Mouse (Mus musculus): ENCODE data around the gene Exosc6. TPM values are rescaled to one million over a fixed set of nuclear protein-coding genes. Genes with fewer than 3 reads are reported as not detected.
"Not testable (repeated sequence)": the region's sequence is repeated elsewhere in the genome, so short reads cannot be mapped to it uniquely, and the experiment has no call there.

Exosc6 gene
- polyA plus RNA-seq (2012): 4.8 and 5.0 TPM in 2 replicates

DNA sequence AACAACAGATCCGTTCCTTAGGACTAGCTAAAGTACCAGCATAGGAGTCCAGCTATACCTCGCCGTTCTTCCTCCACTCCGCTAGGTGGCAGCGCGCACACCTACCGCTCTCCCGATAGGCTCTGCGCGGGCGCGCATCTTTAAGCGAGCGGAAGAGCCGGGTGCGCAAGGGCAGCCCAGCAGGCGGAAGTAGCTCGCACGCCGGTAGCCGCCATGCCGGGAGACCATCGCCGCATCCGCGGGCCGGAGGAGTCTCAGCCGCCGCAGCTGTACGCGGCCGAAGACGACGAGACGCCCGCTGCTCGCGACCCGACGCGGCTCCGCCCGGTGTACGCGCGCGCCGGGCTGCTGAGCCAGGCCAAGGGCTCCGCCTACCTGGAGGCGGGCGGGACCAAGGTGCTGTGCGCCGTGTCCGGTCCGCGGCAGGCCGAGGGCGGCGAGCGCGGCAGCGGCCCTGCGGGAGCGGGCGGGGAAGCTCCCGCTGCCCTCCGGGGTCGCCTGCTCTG lies at the start of gene Exosc6:
TSS of gene Exosc6 (plus strand) at position 182 of the 506 bp plus-strand sequence.
- Histone ChIP-seq H3K36me3 (ENCODE audit: control insufficient read depth) (peaks cover 72% of the 10 kb centered on the region), H3K9me3 (ENCODE audit: control insufficient read depth, low read length) (no peaks in the 10 kb centered on the region), H3K4me1 (ENCODE audit: control insufficient read depth) (peaks cover 62% of the 10 kb centered on the region), H3K4me3 (replicated peaks) (peak within 1 kb of the TSS; percentile 89), H3K27me3 (ENCODE audit: control insufficient read depth) (no peaks in the 10 kb centered on the region)
- TF ChIP-seq GATA1 (IDR thresholded peaks at IDR 0.05; ENCODE audit: low read length) (no peak), TAL1 (IDR thresholded peaks at IDR 0.05; ENCODE audit: low read length) (no peak)

DNA sequence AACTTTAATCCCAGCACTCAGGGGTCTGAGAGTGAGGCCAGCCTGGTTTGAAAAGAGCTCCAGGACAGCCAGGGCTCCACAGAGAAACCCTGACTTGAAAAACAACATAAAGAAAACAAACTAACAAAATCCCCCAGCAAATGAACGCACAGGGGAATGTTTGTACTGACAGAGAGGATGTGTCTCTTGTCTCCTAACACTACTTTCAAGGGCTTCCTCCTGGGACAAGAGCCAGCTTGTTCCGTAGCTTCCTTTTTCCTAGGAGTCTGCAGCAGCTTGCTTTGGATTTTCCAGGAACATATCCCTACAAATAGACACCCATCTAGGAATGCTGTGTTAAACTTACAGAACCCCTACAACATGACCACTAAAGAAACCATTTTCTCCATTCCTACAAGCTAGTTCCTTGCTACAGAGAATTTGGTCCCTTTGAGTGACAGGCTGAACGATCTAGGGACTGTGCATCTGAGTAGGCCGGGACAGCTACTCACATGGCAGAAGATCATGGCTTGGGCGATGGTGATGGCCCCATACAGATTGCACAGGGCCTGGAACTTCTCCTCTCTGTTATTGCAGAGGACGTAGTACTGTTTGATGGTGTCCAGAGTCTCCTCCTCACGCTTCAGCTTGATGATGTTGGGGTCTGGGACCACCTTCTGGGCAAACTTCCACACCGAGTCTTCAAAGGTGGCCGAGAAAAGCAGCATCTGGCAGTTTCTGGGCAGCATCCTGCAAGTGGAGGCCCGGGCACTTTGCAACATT lies 45.7 kb upstream of the Exosc6 start:
- H3K4me1 ChIP-seq (ENCODE audit: control insufficient read depth); H3K27me3 ChIP-seq (ENCODE audit: control insufficient read depth); H3K9me3 ChIP-seq (ENCODE audit: control insufficient read depth, low read length); H3K4me3 ChIP-seq (replicated peaks): not testable (repeated sequence)
- peaks cover 44% of the 10 kb centered on the region for H3K36me3 ChIP-seq (ENCODE audit: control insufficient read depth)

DNA sequence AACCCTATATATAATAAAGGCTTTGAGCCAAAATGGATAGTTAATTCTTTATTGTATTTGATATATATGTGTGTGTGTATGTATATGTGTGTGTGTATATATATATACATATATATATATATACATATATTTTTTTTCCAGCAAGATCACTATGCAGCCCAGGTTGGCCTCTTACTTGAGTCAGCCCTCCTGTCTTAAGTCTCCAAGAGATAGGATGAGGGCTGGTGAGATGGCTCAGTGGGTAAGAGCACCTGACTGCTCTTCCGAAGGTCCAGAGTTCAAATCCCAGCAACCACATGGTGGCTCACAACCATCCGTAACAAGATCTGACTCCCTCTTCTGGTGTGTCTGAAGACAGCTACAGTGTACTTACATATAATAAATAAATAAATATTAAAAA lies 29.5 kb upstream of the Exosc6 start:
- not testable (repeated sequence) for H3K27me3 ChIP-seq (ENCODE audit: control insufficient read depth); H3K36me3 ChIP-seq (ENCODE audit: control insufficient read depth); H3K9me3 ChIP-seq (ENCODE audit: control insufficient read depth, low read length); H3K4me3 ChIP-seq (replicated peaks)
- H3K4me1 ChIP-seq (ENCODE audit: control insufficient read depth): peaks cover 32% of the 10 kb centered on the region

DNA sequence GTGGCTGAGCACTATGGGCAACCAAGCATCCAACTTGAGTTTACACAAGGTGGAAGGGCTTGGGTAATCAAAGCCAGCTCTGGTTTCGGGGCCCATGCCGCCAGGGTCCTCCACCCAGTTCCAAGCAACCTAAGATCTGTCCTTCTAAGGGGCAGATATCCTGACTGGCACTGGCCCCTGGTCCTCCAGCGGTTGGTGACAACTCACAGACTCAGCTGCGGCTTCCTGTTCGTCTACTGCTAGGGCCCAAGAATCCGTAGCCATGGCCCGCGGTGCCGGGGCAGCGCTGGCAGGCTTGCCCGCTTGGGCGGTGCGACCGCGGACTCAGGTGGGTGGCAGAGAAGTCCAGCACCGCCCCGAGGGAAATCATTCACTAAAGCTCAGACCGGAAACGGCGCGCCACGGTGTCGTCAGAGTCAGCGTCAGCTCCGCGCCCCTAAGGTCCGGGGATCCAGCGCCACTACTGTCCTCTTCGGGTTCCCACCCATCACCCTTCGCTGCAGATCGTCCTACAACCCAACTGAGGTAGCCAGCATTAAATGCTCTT lies 28.7 kb upstream of the Exosc6 start:
- peaks cover 3% of the 10 kb centered on the region for H3K27me3 ChIP-seq (ENCODE audit: control insufficient read depth)
- H3K4me1 ChIP-seq (ENCODE audit: control insufficient read depth): peaks cover 32% of the 10 kb centered on the region
- no peaks in the 10 kb centered on the region for H3K9me3 ChIP-seq (ENCODE audit: control insufficient read depth, low read length)
- TF ChIP-seq GATA1 (IDR thresholded peaks at IDR 0.05; ENCODE audit: low read length): no peak
- TF ChIP-seq TAL1 (IDR thresholded peaks at IDR 0.05; ENCODE audit: low read length): no peak
- peak overlapping the region; percentile 72 for H3K4me3 ChIP-seq (replicated peaks)
- H3K36me3 ChIP-seq (ENCODE audit: control insufficient read depth): no peaks in the 10 kb centered on the region

DNA sequence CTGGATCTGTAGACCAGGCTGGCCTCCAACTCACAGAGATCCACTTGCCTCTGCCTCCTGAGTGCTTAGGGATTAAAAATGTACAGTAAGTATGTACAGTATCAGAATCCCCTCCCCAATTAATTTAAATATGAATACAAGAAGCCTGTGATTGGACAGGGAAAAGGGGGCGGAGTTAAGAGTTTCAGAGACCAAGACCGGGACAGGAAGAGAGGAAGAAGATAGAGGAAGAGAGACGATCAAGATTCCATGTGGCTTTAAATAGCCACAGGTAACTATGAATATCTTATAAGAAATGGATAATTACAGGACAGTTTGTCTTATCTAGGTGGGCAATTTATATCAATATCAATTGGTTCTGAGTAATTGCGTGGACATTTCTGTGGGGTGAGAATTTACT lies 26.6 kb upstream of the Exosc6 start:
- H3K4me3 ChIP-seq (replicated peaks): peak overlapping the region; percentile 51
- peaks cover 4% of the 10 kb centered on the region for H3K36me3 ChIP-seq (ENCODE audit: control insufficient read depth)
- H3K27me3 ChIP-seq (ENCODE audit: control insufficient read depth): peaks cover 3% of the 10 kb centered on the region
- no peaks in the 10 kb centered on the region; the same call in 1 of the 2 replicates for H3K9me3 ChIP-seq (ENCODE audit: control insufficient read depth, low read length)
- H3K4me1 ChIP-seq (ENCODE audit: control insufficient read depth): peaks cover 40% of the 10 kb centered on the region
- TF ChIP-seq GATA1 (IDR thresholded peaks at IDR 0.05; ENCODE audit: low read length): no peak

DNA sequence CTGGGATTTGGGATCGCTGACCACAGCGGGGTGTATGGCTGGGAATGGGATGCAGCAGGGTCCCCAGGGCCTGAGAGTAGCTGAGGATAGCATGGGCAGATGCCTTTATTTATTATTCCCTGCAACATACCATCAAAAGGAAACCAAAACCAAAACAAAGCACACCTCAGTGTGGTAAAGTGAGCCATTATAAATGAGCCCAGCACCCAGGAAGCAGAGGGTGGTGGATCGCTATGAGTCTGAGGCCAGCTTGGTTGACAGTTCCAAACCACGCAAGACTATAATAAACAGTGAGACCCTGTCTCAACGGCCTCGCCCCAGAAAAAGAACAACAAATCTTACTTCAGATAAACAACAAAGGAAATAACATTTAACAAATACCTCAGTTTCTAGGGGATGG lies 26.1 kb upstream of the Exosc6 start:
- H3K9me3 ChIP-seq (ENCODE audit: control insufficient read depth, low read length): no peaks in the 10 kb centered on the region; the same call in 1 of the 2 replicates
- TF ChIP-seq TAL1 (IDR thresholded peaks at IDR 0.05; ENCODE audit: low read length) (no peak), GATA1 (IDR thresholded peaks at IDR 0.05; ENCODE audit: low read length) (no peak)
- peaks cover 3% of the 10 kb centered on the region for H3K27me3 ChIP-seq (ENCODE audit: control insufficient read depth)
- peaks cover 44% of the 10 kb centered on the region for H3K4me1 ChIP-seq (ENCODE audit: control insufficient read depth)
- H3K36me3 ChIP-seq (ENCODE audit: control insufficient read depth): peaks cover 7% of the 10 kb centered on the region
- peak overlapping the region; percentile 51 for H3K4me3 ChIP-seq (replicated peaks)

DNA sequence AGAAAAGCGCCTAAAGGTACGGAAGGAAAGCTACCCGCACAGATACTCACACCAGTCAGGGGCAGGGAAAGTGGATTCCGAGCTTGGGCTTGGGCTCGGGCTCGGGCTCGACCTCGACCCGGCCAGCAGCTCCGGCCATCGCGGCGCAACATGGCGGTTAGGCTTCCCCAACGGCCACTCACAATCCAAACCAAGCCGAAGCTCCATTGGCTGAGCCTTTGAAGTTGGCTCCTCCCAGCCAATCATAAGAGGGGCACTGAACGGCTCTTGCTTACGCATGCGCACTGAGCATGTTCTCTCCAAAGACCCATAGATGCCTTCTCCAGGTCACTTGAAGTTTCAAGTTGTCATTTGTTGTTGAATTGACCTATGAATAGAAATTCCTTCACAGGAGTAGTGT lies 24.6 kb upstream of the Exosc6 start, which contains the start of gene Ddx19b:
TSS of gene Ddx19b (minus strand) at position 180 of the 400 bp plus-strand sequence.
- peaks cover 3% of the 10 kb centered on the region for H3K27me3 ChIP-seq (ENCODE audit: control insufficient read depth)
- H3K9me3 ChIP-seq (ENCODE audit: control insufficient read depth, low read length): no peaks in the 10 kb centered on the region; the same call in 1 of the 2 replicates
- H3K36me3 ChIP-seq (ENCODE audit: control insufficient read depth): peaks cover 22% of the 10 kb centered on the region
- no peak within 1 kb of the TSS for H3K4me3 ChIP-seq (replicated peaks)
- TF ChIP-seq GATA1 (IDR thresholded peaks at IDR 0.05; ENCODE audit: low read length): no peak
- no peak for TF ChIP-seq TAL1 (IDR thresholded peaks at IDR 0.05; ENCODE audit: low read length)
- peaks cover 59% of the 10 kb centered on the region for H3K4me1 ChIP-seq (ENCODE audit: control insufficient read depth)

DNA sequence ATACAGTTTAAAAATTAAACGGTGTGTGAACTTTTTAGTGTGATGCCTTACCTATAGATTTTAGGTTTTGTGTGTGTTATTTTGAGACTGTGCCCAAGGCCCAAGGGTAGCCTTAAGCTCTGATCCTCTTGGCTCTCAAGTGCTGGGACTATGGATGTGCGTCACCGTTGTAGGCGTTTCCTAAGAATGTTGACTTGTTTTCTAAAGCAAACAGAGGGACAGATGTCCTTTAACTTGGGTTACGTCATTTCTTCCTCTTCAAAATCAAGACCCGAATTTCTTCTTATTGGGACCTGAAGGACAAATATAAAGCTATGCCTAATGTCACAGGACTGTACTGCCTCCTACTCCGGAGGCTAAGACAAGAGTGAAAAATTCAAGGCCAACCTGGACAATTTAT lies 23.2 kb upstream of the Exosc6 start, which contains the start of gene Aars:
TSS of gene Aars (plus strand) at position 229 of the 400 bp plus-strand sequence.
- peaks cover 35% of the 10 kb centered on the region for H3K36me3 ChIP-seq (ENCODE audit: control insufficient read depth)
- peaks cover 54% of the 10 kb centered on the region for H3K4me1 ChIP-seq (ENCODE audit: control insufficient read depth)
- no peaks in the 10 kb centered on the region; the same call in 1 of the 2 replicates for H3K9me3 ChIP-seq (ENCODE audit: control insufficient read depth, low read length)
- no peak for TF ChIP-seq GATA1 (IDR thresholded peaks at IDR 0.05; ENCODE audit: low read length)
- no peak for TF ChIP-seq TAL1 (IDR thresholded peaks at IDR 0.05; ENCODE audit: low read length)
- H3K4me3 ChIP-seq (replicated peaks): peak within 1 kb of the TSS; percentile 97
- peaks cover 3% of the 10 kb centered on the region for H3K27me3 ChIP-seq (ENCODE audit: control insufficient read depth)

DNA sequence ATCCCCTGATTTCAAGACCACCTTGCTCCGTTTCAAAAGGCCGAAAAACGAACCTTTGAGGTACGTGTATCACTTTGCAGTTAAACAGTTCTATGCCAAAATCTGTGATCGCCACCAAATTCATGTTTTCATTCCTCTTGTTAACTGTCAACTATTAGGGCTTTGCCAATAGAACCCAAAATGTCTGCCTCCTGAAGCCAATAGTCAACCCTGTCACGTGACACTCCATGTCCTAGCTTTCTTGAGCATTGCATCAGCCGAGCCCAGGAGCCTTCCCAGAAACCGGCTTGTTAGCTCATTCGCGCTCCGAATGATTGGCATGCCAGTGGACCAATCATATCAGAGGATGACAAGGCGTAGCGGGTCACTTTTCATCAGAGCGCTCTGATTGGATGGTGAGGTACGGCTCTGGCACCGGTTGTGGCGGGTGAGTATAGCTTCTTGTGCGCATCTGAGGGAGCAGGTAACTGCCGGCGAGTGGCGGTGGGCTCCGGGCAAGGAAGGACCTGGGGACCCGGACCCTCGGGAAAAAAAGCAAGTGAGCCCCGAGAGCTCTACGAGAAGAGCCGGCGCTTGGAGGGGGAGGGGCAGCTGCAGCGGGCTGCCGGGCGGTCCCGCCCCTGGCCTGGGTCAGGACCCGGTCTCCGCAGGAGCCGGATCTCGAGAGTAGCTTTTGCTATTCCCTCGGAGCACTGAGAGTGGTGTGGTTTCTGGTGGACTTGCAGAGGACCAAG lies 22.5 kb upstream of the Exosc6 start:
- Histone ChIP-seq H3K27me3 (ENCODE audit: control insufficient read depth) (peaks cover 3% of the 10 kb centered on the region), H3K9me3 (ENCODE audit: control insufficient read depth, low read length) (no peaks in the 10 kb centered on the region; the same call in 1 of the 2 replicates), H3K4me1 (ENCODE audit: control insufficient read depth) (peaks cover 49% of the 10 kb centered on the region), H3K4me3 (replicated peaks) (peak overlapping the region; percentile 97), H3K36me3 (ENCODE audit: control insufficient read depth) (peaks cover 43% of the 10 kb centered on the region)
- no peak for TF ChIP-seq GATA1 (IDR thresholded peaks at IDR 0.05; ENCODE audit: low read length)
- TF ChIP-seq TAL1 (IDR thresholded peaks at IDR 0.05; ENCODE audit: low read length): no peak
